Mouse (Mus musculus) forebrain, postnatal 0 days (tissue): ENCODE measurements around the gene Txn2. TPM values are rescaled to one million over a fixed set of nuclear protein-coding genes. Genes with fewer than 3 reads are reported as not detected.
"Not testable (repeated sequence)": the region's sequence is repeated elsewhere in the genome, so short reads cannot be mapped to it uniquely, and the experiment has no call there.

Experiments
- ATAC-seq: fragments of 200-750 bp; cut with Nextera tagmentation; 2 replicates; pipeline ENCODE4 v1.8.0; 2017; ENCODE audit warnings: mild to moderate bottlenecking, moderate library complexity
- DNase-seq: peaks from one replicate; pipeline ENCODE4 v3.0.0-alpha.2; 2015
- H3K27ac ChIP-seq: fragments of 300-500 bp; sonication (generic); 2 replicates; pipeline ENCODE4 v1.5.1; 2014; ENCODE audit warnings: low read depth, mild to moderate bottlenecking, antibody characterized with exemption, low read length, moderate library complexity, mixed read lengths
- H3K27me3 ChIP-seq: fragments of 300-500 bp; sonication (generic); 2 replicates; pipeline ENCODE4 v1.6.1; 2014; ENCODE audit warnings: mild to moderate bottlenecking, low read length, mixed read lengths; ENCODE audit not compliant: insufficient read depth
- H3K36me3 ChIP-seq: fragments of 300-500 bp; sonication (generic); 2 replicates; pipeline ENCODE4 v1.6.1; 2014; ENCODE audit warnings: mild to moderate bottlenecking, moderate library complexity; ENCODE audit not compliant: insufficient read depth
- H3K4me1 ChIP-seq: fragments of 300-500 bp; sonication (generic); 2 replicates; pipeline ENCODE4 v1.6.1; 2014; ENCODE audit warnings: antibody characterized with exemption; ENCODE audit not compliant: insufficient read depth
- H3K4me2 ChIP-seq: fragments of 300-500 bp; sonication (generic); 2 replicates; pipeline ENCODE4 v1.6.1; 2014; ENCODE audit warnings: low read depth, mild to moderate bottlenecking, moderate library complexity
- H3K4me3 ChIP-seq: fragments of 300-500 bp; sonication (generic); 2 replicates; pipeline ENCODE4 v1.5.1; 2014; ENCODE audit warnings: low read depth, low read length, mixed read lengths
- H3K9ac ChIP-seq: fragments of 300-500 bp; sonication (generic); 2 replicates; pipeline ENCODE4 v1.6.1; 2014; ENCODE audit warnings: mild to moderate bottlenecking
- H3K9me3 ChIP-seq: fragments of 300-500 bp; sonication (generic); 2 replicates; pipeline ENCODE4 v1.6.1; 2016; ENCODE audit warnings: low read length
- CTCF ChIP-seq: sonication (generic); IDR thresholded peaks from 2 replicates; pipeline ENCODE4 v1.5.1; 2016; ENCODE audit warnings: antibody characterized with exemption, control low read depth, low read depth
- WGBS: fragments of 180-500 bp; shearing (Covaris S2); extraction: QIAGEN DNeasy Blood & Tissue Kit; methylation state at CpG from one replicate; pipeline ENCODE4 v1.1.7; 2014; 5-methylcytosine and 5-hydroxymethylcytosine counted together
- polyA plus RNA-seq: library from polyadenylated mRNA; unstranded; fragments of >200 nt; fragmentation: Nextera tagmentation; extraction: Ambion mirVana; gene quantifications from 2 replicates; pipeline ENCODE4 v1.2.1, GENCODE M21; 2015
- total RNA-seq: library from RNA; depleted of rRNA; stranded (reverse); fragments of >200 nt; gene quantifications from 2 replicates; pipeline ENCODE4 v1.2.3, GENCODE M21; 2014; rRNA removed

Txn2 gene
- total and polyA plus RNA-seq, 2 experiments from 2014 or later, result 35.8 to 200 TPM

GRCm38 (mm10) chr15:77873564-77873963 is 55.2 kb downstream of the Txn2 start:
- TF ChIP-seq CTCF, result no peak
- Histone ChIP-seq H3K27ac (no peak overlapping the region), H3K9me3 (no peaks in the 10 kb centered on the region), H3K4me3 (no peak overlapping the region), H3K4me2 (no peak overlapping the region), H3K27me3 (no peaks in the 10 kb centered on the region), H3K36me3 (no peaks in the 10 kb centered on the region), H3K4me1 (no peaks in the 10 kb centered on the region), H3K9ac (no peak overlapping the region)
- DNase-seq, result no peak
- no peak for ATAC-seq
- 82% methylated on average over 2 of the region's 2 CpGs for WGBS

GRCm38 (mm10) chr15:77872996-77873395 is 55.8 kb downstream of the Txn2 start:
- H3K9ac ChIP-seq, result no peak overlapping the region
- 92% methylated on average over 3 of the region's 3 CpGs for WGBS
- DNase-seq (no peak), ATAC-seq (no peak)
- no peaks in the 10 kb centered on the region for H3K36me3 ChIP-seq
- no peaks in the 10 kb centered on the region for H3K4me1 ChIP-seq
- no peak overlapping the region for H3K27ac ChIP-seq
- H3K4me2 ChIP-seq, result no peak overlapping the region
- no peak overlapping the region for H3K4me3 ChIP-seq
- no peak for TF ChIP-seq CTCF
- no peaks in the 10 kb centered on the region for H3K9me3 ChIP-seq
- H3K27me3 ChIP-seq, result no peaks in the 10 kb centered on the region

- H3K36me3 ChIP-seq, result no peaks in the 10 kb centered on the region
- no peak overlapping the region for H3K9ac ChIP-seq
- H3K27ac ChIP-seq, result no peak overlapping the region
- H3K4me3 ChIP-seq, result no peak overlapping the region
- H3K27me3 ChIP-seq, result no peaks in the 10 kb centered on the region
- no peak for DNase-seq
- no peaks in the 10 kb centered on the region for H3K4me1 ChIP-seq
- no peak overlapping the region for H3K4me2 ChIP-seq
- no peak for ATAC-seq
- no peaks in the 10 kb centered on the region for H3K9me3 ChIP-seq
- 92% methylated on average over 5 of the region's 5 CpGs for WGBS
- TF ChIP-seq CTCF, result no peak
Measured at GRCm38 (mm10) chr15:77868340-77868739, 60.5 kb downstream of the Txn2 start.

- H3K36me3 ChIP-seq, H3K4me2 ChIP-seq, H3K9ac ChIP-seq, H3K9me3 ChIP-seq, H3K27me3 ChIP-seq, ATAC-seq, H3K27ac ChIP-seq, H3K4me1 ChIP-seq, DNase-seq, H3K4me3 ChIP-seq: not testable (repeated sequence)
- WGBS, result 87% methylated on average over 8 of the region's 10 CpGs
Measured at GRCm38 (mm10) chr15:77867231-77867968, 61.4 kb downstream of the Txn2 start.

- H3K9ac ChIP-seq, result no peak overlapping the region
- no peaks in the 10 kb centered on the region for H3K4me1 ChIP-seq
- no peak overlapping the region for H3K27ac ChIP-seq
- H3K4me2 ChIP-seq, result no peak overlapping the region
- ATAC-seq (no peak), DNase-seq (no peak)
- H3K27me3 ChIP-seq, result no peaks in the 10 kb centered on the region
- no peaks in the 10 kb centered on the region for H3K36me3 ChIP-seq
- no peak overlapping the region for H3K4me3 ChIP-seq
- TF ChIP-seq CTCF, result no peak
- H3K9me3 ChIP-seq, result no peaks in the 10 kb centered on the region
- 44% methylated on average over 11 of the region's 11 CpGs for WGBS
Measured at GRCm38 (mm10) chr15:77866583-77867220, 62.1 kb downstream of the Txn2 start.

Other genes with a start within 250 kb of the Txn2 start
- not detected in 2 replicates for gene Apol7e, start 230.1 kb downstream of the Txn2 start, total RNA-seq
- gene Apol7e, start 230.1 kb downstream of the Txn2 start, polyA plus RNA-seq, result 0.08 TPM in 1 of 2 replicates, not detected in the other
- not detected in 2 replicates for gene Apol9b, start 200.0 kb downstream of the Txn2 start, total RNA-seq
- gene Apol9b, start 200.0 kb downstream of the Txn2 start, polyA plus RNA-seq, result 0.16 TPM in 1 of 2 replicates, not detected in the other
- gene Apol8, start 172.0 kb downstream of the Txn2 start, total RNA-seq, result 0.08 and 2.0 TPM in 2 replicates
- gene Apol8, start 172.0 kb downstream of the Txn2 start, polyA plus RNA-seq, result 0.36 and 0.44 TPM in 2 replicates
- 26.4 and 35.2 TPM in 2 replicates for gene Myh9, start 86.8 kb downstream of the Txn2 start, total RNA-seq
- gene Myh9, start 86.8 kb downstream of the Txn2 start, polyA plus RNA-seq, result 5.8 and 7.2 TPM in 2 replicates
- gene Foxred2, start 27.7 kb upstream of the Txn2 start, total RNA-seq, result 24.5 and 26.9 TPM in 2 replicates
- 9.4 and 10.6 TPM in 2 replicates for gene Foxred2, start 27.7 kb upstream of the Txn2 start, polyA plus RNA-seq
- gene Eif3d, start 41.8 kb upstream of the Txn2 start, total RNA-seq, result 165 and 167 TPM in 2 replicates
- gene Eif3d, start 41.8 kb upstream of the Txn2 start, polyA plus RNA-seq, result 130 and 165 TPM in 2 replicates
- 9.8 and 13.6 TPM in 2 replicates for gene Cacng2, start 191.0 kb upstream of the Txn2 start, total RNA-seq
- gene Cacng2, start 191.0 kb upstream of the Txn2 start, polyA plus RNA-seq, result 6.8 and 10.1 TPM in 2 replicates
- gene Ift27, start 245.1 kb upstream of the Txn2 start, total RNA-seq, result 41.2 and 43.1 TPM in 2 replicates
- 134 and 145 TPM in 2 replicates for gene Ift27, start 245.1 kb upstream of the Txn2 start, polyA plus RNA-seq